Mouse (Mus musculus) embryo, embryonic 11.5 days (tissue): Measurements from ENCODE around the gene Cant1.
A peak's percentile ranks its signal among the peaks of the same experiment; 100 is the strongest.

ENCODE experiments used
- DNase-seq: peaks from one replicate; pipeline ENCODE4 v3.0.0-alpha.2; 2012; ENCODE audit warnings: low read depth, low spot score

Gene Cant1

GRCm38 (mm10) chr11:118430291-118430885 lies 11.5 kb upstream of the Cant1 start:
- DNase-seq, result no peak

GRCm38 (mm10) chr11:118428944-118429709 lies 10.2 kb upstream of the Cant1 start:
- DNase-seq, result no peak

GRCm38 (mm10) chr11:118428460-118428868 lies 9.6 kb upstream of the Cant1 start:
- no peak for DNase-seq

- no peak for DNase-seq
Observed at GRCm38 (mm10) chr11:118427986-118428385, 9.1 kb upstream of the Cant1 start, which contains the start of gene C1qtnf1. Gene C1qtnf1 (plus strand): TSS chr11:118428203.

- no peak for DNase-seq
Observed at GRCm38 (mm10) chr11:118427266-118427779, 8.4 kb upstream of the Cant1 start.

GRCm38 (mm10) chr11:118426765-118427164 lies 7.9 kb upstream of the Cant1 start:
- no peak for DNase-seq

- DNase-seq, result no peak
Observed at GRCm38 (mm10) chr11:118424621-118425335, 5.9 kb upstream of the Cant1 start.

GRCm38 (mm10) chr11:118423266-118423971 lies 4.5 kb upstream of the Cant1 start:
- peak; percentile 62 for DNase-seq

GRCm38 (mm10) chr11:118420261-118420660 lies 1.4 kb upstream of the Cant1 start:
- DNase-seq, result no peak

GRCm38 (mm10) chr11:118418442-118418833 lies 448 bp downstream of the Cant1 start:
- no peak for DNase-seq

- no peak for DNase-seq
Observed at GRCm38 (mm10) chr11:118417496-118417895, 1.4 kb downstream of the Cant1 start.

- no peak for DNase-seq
Observed at GRCm38 (mm10) chr11:118416046-118416445, 2.8 kb downstream of the Cant1 start.

GRCm38 (mm10) chr11:118415630-118416029 lies 3.3 kb downstream of the Cant1 start:
- no peak for DNase-seq

- no peak for DNase-seq
Observed at GRCm38 (mm10) chr11:118414270-118414669, 4.6 kb downstream of the Cant1 start.

GRCm38 (mm10) chr11:118413055-118413454 lies 5.8 kb downstream of the Cant1 start:
- DNase-seq, result no peak

GRCm38 (mm10) chr11:118412601-118413000 lies 6.3 kb downstream of the Cant1 start:
- no peak for DNase-seq

- DNase-seq, result no peak
Observed at GRCm38 (mm10) chr11:118411271-118411670, 7.6 kb downstream of the Cant1 start.

GRCm38 (mm10) chr11:118410479-118410878 lies 8.4 kb downstream of the Cant1 start:
- no peak for DNase-seq

- DNase-seq, result no peak
Observed at GRCm38 (mm10) chr11:118410073-118410444, 8.8 kb downstream of the Cant1 start.

GRCm38 (mm10) chr11:118409106-118410072 lies 9.5 kb downstream of the Cant1 start:
- DNase-seq, result no peak
